Mouse (Mus musculus) forebrain, postnatal 0 days (tissue): ENCODE data around the gene Zdhhc21. TPM values are rescaled to one million over a fixed set of nuclear protein-coding genes. Genes with fewer than 3 reads are reported as not detected.

Source experiments
- ATAC-seq: fragments of 200-750 bp; cut with Nextera tagmentation; 2 replicates; pipeline ENCODE4 v1.8.0; 2017; ENCODE audit warnings: mild to moderate bottlenecking, moderate library complexity
- DNase-seq: peaks from one replicate; pipeline ENCODE4 v3.0.0-alpha.2; 2015
- H3K27ac ChIP-seq: fragments of 300-500 bp; sonication (generic); 2 replicates; pipeline ENCODE4 v1.5.1; 2014; ENCODE audit warnings: low read depth, mild to moderate bottlenecking, antibody characterized with exemption, low read length, moderate library complexity, mixed read lengths
- H3K27me3 ChIP-seq: fragments of 300-500 bp; sonication (generic); 2 replicates; pipeline ENCODE4 v1.6.1; 2014; ENCODE audit warnings: mild to moderate bottlenecking, low read length, mixed read lengths; ENCODE audit not compliant: insufficient read depth
- H3K36me3 ChIP-seq: fragments of 300-500 bp; sonication (generic); 2 replicates; pipeline ENCODE4 v1.6.1; 2014; ENCODE audit warnings: mild to moderate bottlenecking, moderate library complexity; ENCODE audit not compliant: insufficient read depth
- H3K4me1 ChIP-seq: fragments of 300-500 bp; sonication (generic); 2 replicates; pipeline ENCODE4 v1.6.1; 2014; ENCODE audit warnings: antibody characterized with exemption; ENCODE audit not compliant: insufficient read depth
- H3K4me2 ChIP-seq: fragments of 300-500 bp; sonication (generic); 2 replicates; pipeline ENCODE4 v1.6.1; 2014; ENCODE audit warnings: low read depth, mild to moderate bottlenecking, moderate library complexity
- H3K4me3 ChIP-seq: fragments of 300-500 bp; sonication (generic); 2 replicates; pipeline ENCODE4 v1.5.1; 2014; ENCODE audit warnings: low read depth, low read length, mixed read lengths
- H3K9ac ChIP-seq: fragments of 300-500 bp; sonication (generic); 2 replicates; pipeline ENCODE4 v1.6.1; 2014; ENCODE audit warnings: mild to moderate bottlenecking
- H3K9me3 ChIP-seq: fragments of 300-500 bp; sonication (generic); 2 replicates; pipeline ENCODE4 v1.6.1; 2016; ENCODE audit warnings: low read length
- CTCF ChIP-seq: sonication (generic); IDR thresholded peaks from 2 replicates; pipeline ENCODE4 v1.5.1; 2016; ENCODE audit warnings: antibody characterized with exemption, control low read depth, low read depth
- WGBS: fragments of 180-500 bp; shearing (Covaris S2); extraction: QIAGEN DNeasy Blood & Tissue Kit; methylation state at CpG from one replicate; pipeline ENCODE4 v1.1.7; 2014; 5-methylcytosine and 5-hydroxymethylcytosine counted together
- polyA plus RNA-seq: library from polyadenylated mRNA; unstranded; fragments of >200 nt; fragmentation: Nextera tagmentation; extraction: Ambion mirVana; gene quantifications from 2 replicates; pipeline ENCODE4 v1.2.1, GENCODE M21; 2015
- total RNA-seq: library from RNA; depleted of rRNA; stranded (reverse); fragments of >200 nt; gene quantifications from 2 replicates; pipeline ENCODE4 v1.2.3, GENCODE M21; 2014

Gene Zdhhc21
- total and polyA plus RNA-seq, 2 experiments from 2014 or later: 11.9 to 39.6 TPM

- no peak overlapping the region for H3K9ac ChIP-seq
- WGBS: 79% methylated on average over 8 of the region's 8 CpGs
- no peaks in the 10 kb centered on the region for H3K27me3 ChIP-seq
- H3K4me1 ChIP-seq: no peaks in the 10 kb centered on the region; the same call in 1 of the 2 replicates
- no peaks in the 10 kb centered on the region for H3K36me3 ChIP-seq
- H3K9me3 ChIP-seq: no peaks in the 10 kb centered on the region
- no peak overlapping the region for H3K4me3 ChIP-seq
- H3K27ac ChIP-seq: no peak overlapping the region
- no peak for ATAC-seq
- no peak overlapping the region for H3K4me2 ChIP-seq
- no peak for DNase-seq
- TF ChIP-seq CTCF: no peak
Measured at GRCm38 (mm10) chr4:82864974-82865699, 5.4 kb upstream of the Zdhhc21 start.

- 46% methylated on average over 8 of the region's 8 CpGs for WGBS
- DNase-seq (peak; percentile 48), ATAC-seq (no peak)
- Histone ChIP-seq H3K4me3 (no peak overlapping the region), H3K36me3 (no peaks in the 10 kb centered on the region), H3K4me1 (no peaks in the 10 kb centered on the region; the same call in none of the 2 replicates), H3K9me3 (no peaks in the 10 kb centered on the region), H3K27me3 (no peaks in the 10 kb centered on the region), H3K9ac (no peak overlapping the region), H3K4me2 (no peak overlapping the region), H3K27ac (no peak overlapping the region)
- TF ChIP-seq CTCF: no peak
Measured at GRCm38 (mm10) chr4:82863316-82863715, 3.6 kb upstream of the Zdhhc21 start.

GRCm38 (mm10) chr4:82861451-82861850 is 1.7 kb upstream of the Zdhhc21 start:
- TF ChIP-seq CTCF: no peak
- no peaks in the 10 kb centered on the region for H3K36me3 ChIP-seq
- DNase-seq (no peak), ATAC-seq (no peak)
- H3K27me3 ChIP-seq: no peaks in the 10 kb centered on the region
- no peaks in the 10 kb centered on the region for H3K9me3 ChIP-seq
- 90% methylated on average over 2 of the region's 2 CpGs for WGBS
- H3K4me2 ChIP-seq: no peak overlapping the region
- H3K4me3 ChIP-seq: no peak overlapping the region
- H3K9ac ChIP-seq: no peak overlapping the region
- no peak overlapping the region for H3K27ac ChIP-seq
- no peaks in the 10 kb centered on the region; the same call in none of the 2 replicates for H3K4me1 ChIP-seq

- no peak overlapping the region for H3K4me3 ChIP-seq
- 0 out of 2 replicates have a peak, but pooled peaks have one; percentile 8 for TF ChIP-seq CTCF
- 21% methylated on average over 3 of the region's 3 CpGs for WGBS
- ATAC-seq (no peak), DNase-seq (no peak)
- H3K27ac ChIP-seq: no peak overlapping the region
- no peaks in the 10 kb centered on the region for H3K27me3 ChIP-seq
- no peak overlapping the region for H3K4me2 ChIP-seq
- H3K36me3 ChIP-seq: no peaks in the 10 kb centered on the region
- no peaks in the 10 kb centered on the region; the same call in none of the 2 replicates for H3K4me1 ChIP-seq
- H3K9me3 ChIP-seq: no peaks in the 10 kb centered on the region
- H3K9ac ChIP-seq: no peak overlapping the region
Measured at GRCm38 (mm10) chr4:82860566-82860965, 808 bp upstream of the Zdhhc21 start.

- no peak for ATAC-seq
- Histone ChIP-seq H3K27me3 (no peaks in the 10 kb centered on the region), H3K27ac (peak overlapping the region; percentile 94), H3K4me3 (peak overlapping the region; percentile 73), H3K4me2 (peak overlapping the region; percentile 68), H3K9me3 (no peaks in the 10 kb centered on the region), H3K4me1 (no peaks in the 10 kb centered on the region; the same call in none of the 2 replicates), H3K9ac (peak overlapping the region; percentile 96), H3K36me3 (no peaks in the 10 kb centered on the region)
- TF ChIP-seq CTCF: no peak
- 22% methylated on average over 4 of the region's 4 CpGs for WGBS
- DNase-seq: peak; percentile 29
Measured at GRCm38 (mm10) chr4:82858431-82859010, 1.2 kb downstream of the Zdhhc21 start.

GRCm38 (mm10) chr4:82856986-82857385 is 2.8 kb downstream of the Zdhhc21 start:
- Histone ChIP-seq H3K9ac (no peak overlapping the region), H3K27ac (no peak overlapping the region), H3K36me3 (no peaks in the 10 kb centered on the region), H3K4me3 (no peak overlapping the region), H3K4me2 (no peak overlapping the region), H3K4me1 (no peaks in the 10 kb centered on the region; the same call in 1 of the 2 replicates), H3K27me3 (no peaks in the 10 kb centered on the region), H3K9me3 (no peaks in the 10 kb centered on the region)
- ATAC-seq (no peak), DNase-seq (no peak)
- TF ChIP-seq CTCF: no peak
- WGBS: 78% methylated on average over 3 of the region's 3 CpGs

- H3K27me3 ChIP-seq: no peaks in the 10 kb centered on the region
- no peaks in the 10 kb centered on the region for H3K9me3 ChIP-seq
- no peak overlapping the region for H3K4me2 ChIP-seq
- H3K36me3 ChIP-seq: no peaks in the 10 kb centered on the region
- TF ChIP-seq CTCF: no peak
- DNase-seq: no peak
- no peak overlapping the region for H3K4me3 ChIP-seq
- H3K27ac ChIP-seq: no peak overlapping the region
- no peak for ATAC-seq
- 77% methylated on average over 2 of the region's 2 CpGs for WGBS
- H3K9ac ChIP-seq: no peak overlapping the region
- H3K4me1 ChIP-seq: no peaks in the 10 kb centered on the region; the same call in 1 of the 2 replicates
Measured at GRCm38 (mm10) chr4:82853809-82854208, 5.9 kb downstream of the Zdhhc21 start.
